Mouse (Mus musculus) liver, postnatal 0 days (tissue): ENCODE measurements at regions not wholly inside any gene's neighbourhood (a gene's known extent, or its start where the extent isn't known, plus 50 kb on each side); places are given as distances from the start of the nearest gene placed in this dataset.
"Not testable (repeated sequence)": the region's sequence is repeated elsewhere in the genome, so short reads cannot be mapped to it uniquely, and the experiment has no call there.

ENCODE experiments used
- ATAC-seq: fragments of 200-750 bp; cut with Nextera tagmentation; 2 replicates; pipeline ENCODE4 v1.8.0; 2017; ENCODE audit warnings: mild to moderate bottlenecking, moderate library complexity
- DNase-seq: peaks from one replicate; pipeline ENCODE4 v3.0.0-alpha.2; 2016
- H3K27ac ChIP-seq: fragments of 300-500 bp; sonication (generic); 2 replicates; pipeline ENCODE4 v1.5.1; 2014; ENCODE audit warnings: antibody characterized with exemption, moderate library complexity, mild to moderate bottlenecking, low read depth
- H3K27me3 ChIP-seq: fragments of 300-500 bp; sonication (generic); 2 replicates; pipeline ENCODE4 v1.6.1; 2014; ENCODE audit warnings: low read length, control low read depth, mixed read lengths; ENCODE audit not compliant: insufficient read depth
- H3K36me3 ChIP-seq: fragments of 300-500 bp; sonication (generic); replicated peaks from 2 replicates; pipeline ENCODE4 v1.6.1; 2014; ENCODE audit warnings: mild to moderate bottlenecking, control low read depth, low read length, moderate library complexity, mixed read lengths; ENCODE audit not compliant: insufficient read depth
- H3K4me1 ChIP-seq: fragments of 300-500 bp; sonication (generic); 2 replicates; pipeline ENCODE4 v1.6.1; 2014; ENCODE audit warnings: antibody characterized with exemption, mild to moderate bottlenecking, control low read depth; ENCODE audit not compliant: insufficient read depth
- H3K4me2 ChIP-seq: fragments of 300-500 bp; sonication (generic); 2 replicates; pipeline ENCODE4 v1.6.1; 2014; ENCODE audit warnings: low read depth, mild to moderate bottlenecking, low read length, moderate library complexity, mixed read lengths
- H3K4me3 ChIP-seq: fragments of 300-500 bp; sonication (generic); 2 replicates; pipeline ENCODE4 v1.5.1; 2014; ENCODE audit warnings: low read depth, low read length
- H3K9ac ChIP-seq: fragments of 300-500 bp; sonication (generic); replicated peaks from 2 replicates; pipeline ENCODE4 v1.6.1; 2014; ENCODE audit warnings: mild to moderate bottlenecking, moderate library complexity
- H3K9me3 ChIP-seq: fragments of 300-500 bp; sonication (generic); 2 replicates; pipeline ENCODE4 v1.6.1; 2016; ENCODE audit warnings: mild to moderate bottlenecking, control low read depth, low read length, mixed read lengths
- CTCF ChIP-seq: sonication (generic); IDR thresholded peaks from 2 replicates; pipeline ENCODE4 v1.5.1; 2016; ENCODE audit warnings: antibody characterized with exemption, low read depth
- EP300 ChIP-seq: IDR thresholded peaks from 2 replicates; pipeline ENCODE4 v1.6.1; 2016; ENCODE audit warnings: antibody characterized with exemption, low read depth, mild to moderate bottlenecking
- WGBS: fragments of 180-500 bp; shearing (Covaris S2); extraction: QIAGEN DNeasy Blood & Tissue Kit; methylation state at CpG from one replicate; pipeline ENCODE4 v1.1.7; 2014; ENCODE audit not compliant: insufficient replicate concordance; 5-methylcytosine and 5-hydroxymethylcytosine counted together

DNA sequence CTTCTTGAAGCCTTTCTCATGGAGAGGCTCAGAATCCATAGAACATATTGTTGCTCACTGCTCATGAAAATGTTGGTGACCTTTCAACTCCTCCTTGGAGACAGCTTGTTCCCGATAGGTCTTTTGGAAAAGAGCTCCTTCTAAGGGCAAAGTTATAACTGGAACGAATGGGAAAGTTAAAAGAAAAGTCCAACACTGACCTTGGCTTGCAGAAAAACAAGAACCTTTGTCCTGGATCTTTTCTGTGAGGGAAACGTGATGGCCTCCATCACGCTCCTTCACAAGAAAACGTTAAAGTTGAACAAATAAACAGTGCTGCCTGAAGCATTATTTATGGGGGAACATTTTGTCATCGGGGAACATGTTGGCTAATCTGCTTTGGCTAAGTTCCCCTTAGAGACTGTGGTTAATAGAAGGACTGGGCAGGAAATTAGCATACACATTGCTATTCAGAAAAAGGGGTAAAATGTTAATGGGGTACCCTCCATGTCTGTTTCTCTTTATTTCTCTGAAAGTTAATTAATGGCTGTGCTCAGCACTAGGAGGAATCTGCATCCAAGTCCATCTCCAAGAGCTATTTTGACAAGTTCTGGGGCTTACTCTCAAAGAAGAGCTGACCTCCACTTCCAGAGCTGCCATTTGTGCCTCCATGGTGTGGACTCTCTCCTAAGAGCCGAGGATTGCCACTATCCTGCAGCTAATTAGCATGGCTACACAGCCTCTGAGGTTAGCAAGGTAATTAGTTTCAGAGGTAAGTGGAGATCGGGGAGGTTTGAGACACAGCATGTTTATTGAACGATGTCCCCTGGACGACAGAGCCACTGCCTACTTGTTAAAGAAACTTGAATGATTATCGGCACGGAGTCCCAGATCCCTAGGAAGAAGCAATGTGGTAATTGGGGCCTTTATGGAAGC lies 161.0 kb upstream of the Peli2 start:
- WGBS, result 56% methylated on average over 12 of the region's 12 CpGs
- DNase-seq, result no peak

DNA sequence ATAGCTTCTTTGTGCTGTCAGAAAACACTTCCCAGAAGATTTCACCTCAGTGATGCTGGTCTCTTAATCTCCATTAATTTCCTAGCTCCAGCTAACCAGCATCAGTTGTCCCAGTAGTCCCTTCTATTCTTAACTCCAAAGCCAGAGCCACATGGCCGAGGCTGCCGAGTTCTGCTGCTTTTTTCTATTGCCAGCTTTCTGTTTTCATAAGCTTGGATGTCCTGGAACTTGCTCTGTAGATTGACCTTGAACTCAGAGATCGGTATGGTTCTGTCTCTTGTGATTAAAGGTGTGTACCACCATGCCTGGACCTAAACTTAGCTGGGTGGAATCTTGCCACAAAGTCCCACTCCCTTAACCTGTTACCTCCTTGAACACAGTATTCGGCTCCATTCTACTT lies 155.8 kb upstream of the Peli2 start:
- 66% methylated on average over 4 of the region's 4 CpGs for WGBS
- not testable (repeated sequence) for ATAC-seq

More for the DNA sequence above, 161.0 kb upstream of the Peli2 start:
- no peak for TF ChIP-seq EP300
- TF ChIP-seq CTCF, result no peak
- Histone ChIP-seq H3K9ac (no peak overlapping the region), H3K4me1 (no peaks in the 10 kb centered on the region), H3K36me3 (no peaks in the 10 kb centered on the region), H3K4me2 (no peak overlapping the region), H3K9me3 (no peaks in the 10 kb centered on the region), H3K27ac (no peak overlapping the region), H3K27me3 (no peaks in the 10 kb centered on the region), H3K4me3 (no peak overlapping the region)
- ATAC-seq, result no peak

DNA sequence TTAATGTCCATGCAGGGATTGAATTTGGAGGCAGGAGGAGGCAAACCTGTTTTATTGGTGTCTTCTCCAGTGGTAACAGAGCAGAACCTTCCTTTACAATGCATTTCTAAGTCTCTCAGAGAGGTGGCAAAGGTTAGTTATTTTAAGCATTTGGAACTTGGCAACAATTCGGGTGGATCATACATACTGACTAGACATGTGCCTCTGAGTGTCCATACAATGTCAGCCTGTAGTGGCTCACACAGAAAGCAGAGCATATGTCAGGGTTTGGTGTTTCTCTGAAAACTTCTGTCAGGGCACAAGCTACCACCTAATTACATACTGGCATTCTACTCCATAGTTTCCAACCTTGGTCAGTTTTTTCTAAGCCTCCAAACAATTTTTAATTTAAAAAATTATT lies 150.8 kb upstream of the Peli2 start:
- no peaks in the 10 kb centered on the region for H3K27me3 ChIP-seq
- H3K27ac ChIP-seq, result no peak overlapping the region
- ATAC-seq (no peak), DNase-seq (no peak)
- H3K36me3 ChIP-seq, result no peaks in the 10 kb centered on the region
- H3K4me3 ChIP-seq, result no peak overlapping the region
- H3K9me3 ChIP-seq, result no peaks in the 10 kb centered on the region
- no peak overlapping the region for H3K9ac ChIP-seq
- H3K4me1 ChIP-seq, result no peaks in the 10 kb centered on the region
- no peak overlapping the region for H3K4me2 ChIP-seq
- no peak for TF ChIP-seq EP300
- no peak for TF ChIP-seq CTCF
- whole genome bisulfite sequencing, result 57% methylated on average over 1 of the region's 1 CpGs

More for the DNA sequence above, 155.8 kb upstream of the Peli2 start:
- H3K4me1 ChIP-seq, H3K4me3 ChIP-seq, H3K27ac ChIP-seq, H3K9ac ChIP-seq, DNase-seq, H3K36me3 ChIP-seq, H3K27me3 ChIP-seq, H3K9me3 ChIP-seq, H3K4me2 ChIP-seq: not testable (repeated sequence)

DNA sequence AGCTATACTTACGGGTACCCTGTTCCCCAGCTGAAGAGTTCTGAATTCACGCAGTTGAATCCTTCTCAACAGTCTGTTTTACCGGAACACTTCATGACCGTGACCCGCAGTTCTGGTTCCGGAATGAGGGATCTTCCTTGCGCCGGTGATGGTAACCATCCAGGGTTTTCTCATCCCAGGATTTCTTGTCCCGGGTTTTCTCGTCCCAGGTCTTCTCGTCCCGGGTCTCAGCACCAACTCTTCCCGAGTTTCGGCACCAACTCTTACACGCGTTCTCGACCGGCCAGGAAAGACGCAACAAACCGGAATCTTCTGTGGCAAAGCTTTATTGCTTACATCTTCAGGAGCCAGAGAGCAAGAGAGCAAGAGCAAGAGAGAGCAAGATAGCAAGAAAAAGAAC lies 147.5 kb upstream of the Peli2 start:
- H3K36me3 ChIP-seq, H3K4me1 ChIP-seq, H3K27me3 ChIP-seq, DNase-seq, H3K9me3 ChIP-seq, ATAC-seq, H3K4me3 ChIP-seq, H3K27ac ChIP-seq, H3K4me2 ChIP-seq, H3K9ac ChIP-seq: not testable (repeated sequence)
- 93% methylated on average over 20 of the region's 20 CpGs for WGBS

DNA sequence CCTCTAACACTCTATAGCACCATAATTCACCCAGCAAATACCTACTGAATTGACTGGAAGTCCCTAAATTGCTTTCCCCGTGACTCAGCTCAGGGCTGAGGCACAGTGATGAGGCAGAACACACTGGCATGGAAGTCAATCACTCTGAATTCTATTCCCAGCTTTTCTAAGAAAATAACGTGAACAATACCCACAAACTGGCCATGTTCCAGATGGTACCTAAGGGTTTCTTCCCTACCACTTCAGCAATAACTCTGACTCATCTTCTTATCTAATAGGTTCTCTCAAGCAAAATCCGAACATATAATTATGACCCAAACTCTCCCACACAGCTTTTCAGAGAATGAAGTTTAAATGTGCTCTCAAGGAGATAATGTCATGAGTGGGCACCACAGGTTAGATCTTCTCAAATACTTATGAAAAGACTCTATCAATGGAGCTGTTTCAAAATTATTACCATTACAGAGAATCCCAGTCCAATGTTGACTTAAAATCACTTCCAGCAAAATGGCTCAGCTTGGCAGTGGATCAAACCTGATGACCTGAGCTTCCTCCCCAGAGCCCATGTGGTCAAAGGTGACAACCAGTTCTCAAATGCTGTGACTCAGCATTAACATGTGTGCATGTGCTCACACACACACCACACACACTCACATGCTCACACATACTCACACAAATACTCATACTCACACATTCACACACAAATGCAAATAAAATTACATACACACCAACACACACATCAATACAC lies 137.5 kb upstream of the Peli2 start:
- H3K27me3 ChIP-seq, result no peaks in the 10 kb centered on the region
- TF ChIP-seq CTCF (no peak), EP300 (no peak)
- H3K27ac ChIP-seq, result no peak overlapping the region
- H3K4me3 ChIP-seq, result no peak overlapping the region
- peaks cover 2% of the 10 kb centered on the region; the same call in 1 of the 2 replicates for H3K9me3 ChIP-seq
- H3K36me3 ChIP-seq, result no peaks in the 10 kb centered on the region
- H3K4me2 ChIP-seq, result no peak overlapping the region
- H3K9ac ChIP-seq, result no peak overlapping the region
- 59% methylated on average over 3 of the region's 3 CpGs for WGBS
- ATAC-seq (peak; percentile 56), DNase-seq (peak; percentile 19)
- H3K4me1 ChIP-seq, result no peaks in the 10 kb centered on the region

DNA sequence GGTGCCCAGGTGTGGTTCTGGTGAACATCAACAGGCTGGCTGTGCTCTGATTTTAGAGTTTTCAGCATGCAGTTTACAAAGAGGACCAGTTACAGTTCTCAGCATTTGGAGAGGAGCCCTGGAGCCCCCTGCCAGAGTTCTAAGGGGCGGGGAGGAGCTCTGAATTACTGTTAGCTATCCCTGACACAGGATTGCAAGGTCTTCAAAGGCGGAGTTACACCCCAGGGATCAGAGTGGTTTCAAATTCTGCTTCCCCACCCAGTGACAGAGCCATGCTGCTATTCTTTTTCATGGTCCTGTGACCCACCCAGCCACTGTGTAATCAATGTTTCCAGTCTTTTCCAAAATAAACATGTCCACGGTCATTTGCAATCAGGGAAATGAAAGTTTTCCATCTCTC lies 134.1 kb upstream of the Peli2 start:
- Histone ChIP-seq H3K4me1 (no peaks in the 10 kb centered on the region), H3K9me3 (peaks cover 2% of the 10 kb centered on the region; the same call in 1 of the 2 replicates), H3K27ac (no peak overlapping the region), H3K9ac (no peak overlapping the region), H3K36me3 (no peaks in the 10 kb centered on the region), H3K4me3 (no peak overlapping the region), H3K27me3 (no peaks in the 10 kb centered on the region), H3K4me2 (no peak overlapping the region)
- DNase-seq (no peak), ATAC-seq (no peak)
- TF ChIP-seq EP300, result no peak
- no peak for TF ChIP-seq CTCF
- WGBS, result 39% methylated on average over 3 of the region's 3 CpGs
